Mouse (Mus musculus): ENCODE measurements around the gene Btnl4. TPM values are rescaled to one million over a fixed set of nuclear protein-coding genes. Genes with fewer than 3 reads are reported as not detected.

Gene Btnl4
- polyA plus RNA-seq (2021; fragmentation: Nextera tagmentation) = not detected in 2 replicates
- long read RNA-seq, experiment 1 = 0 reads
- long read RNA-seq, experiment 2 = 0 reads

GRCm38 (mm10) chr17:34477238-34478013 is at the start of gene Btnl4:
Gene Btnl4 (minus strand): TSS chr17:34477318.

GRCm38 (mm10) chr17:34517252-34517651 is 40.1 kb upstream of the Btnl4 start, which contains the start of gene Btnl6:
Gene Btnl6 (minus strand): TSS chr17:34517352.

Other genes starting within 250 kb of the Btnl4 start
- gene H2-Ob, start 238.4 kb downstream of the Btnl4 start, polyA plus RNA-seq (2021; fragmentation: Nextera tagmentation) = 0.55 and 1.3 TPM in 2 replicates
- gene H2-Ab1, start 219.6 kb downstream of the Btnl4 start, polyA plus RNA-seq (2021; fragmentation: Nextera tagmentation) = 7.2 and 13.6 TPM in 2 replicates
- gene H2-Aa, start 189.5 kb downstream of the Btnl4 start, polyA plus RNA-seq (2021; fragmentation: Nextera tagmentation) = 3.1 and 6.3 TPM in 2 replicates
- 4.5 and 6.5 TPM in 2 replicates for gene H2-Eb1, start 171.5 kb downstream of the Btnl4 start, polyA plus RNA-seq (2021; fragmentation: Nextera tagmentation)
- not detected in 2 replicates for gene H2-Eb2, start 151.7 kb downstream of the Btnl4 start, polyA plus RNA-seq (2021; fragmentation: Nextera tagmentation)
- not detected in 2 replicates for gene Btnl2, start 122.5 kb downstream of the Btnl4 start, polyA plus RNA-seq (2021; fragmentation: Nextera tagmentation)
- not detected in 2 replicates for gene Btnl1, start 100.2 kb downstream of the Btnl4 start, polyA plus RNA-seq (2021; fragmentation: Nextera tagmentation)
- gene BC051142, start 78.5 kb downstream of the Btnl4 start, polyA plus RNA-seq (2021; fragmentation: Nextera tagmentation) = 0.48 and 0.95 TPM in 2 replicates
- not detected in 2 replicates for gene Btnl6, start 40.0 kb upstream of the Btnl4 start, polyA plus RNA-seq (2021; fragmentation: Nextera tagmentation)
- 0.38 and 2.3 TPM in 2 replicates for gene Notch4, start 87.0 kb upstream of the Btnl4 start, polyA plus RNA-seq (2021; fragmentation: Nextera tagmentation)
- gene Gpsm3, start 112.5 kb upstream of the Btnl4 start, polyA plus RNA-seq (2021; fragmentation: Nextera tagmentation) = 0.33 and 1.7 TPM in 2 replicates
- gene Pbx2, start 113.9 kb upstream of the Btnl4 start, polyA plus RNA-seq (2021; fragmentation: Nextera tagmentation) = 1.8 and 4.5 TPM in 2 replicates
- 0.64 and 0.85 TPM in 2 replicates for gene Ager, start 120.5 kb upstream of the Btnl4 start, polyA plus RNA-seq (2021; fragmentation: Nextera tagmentation)
- gene Rnf5, start 126.4 kb upstream of the Btnl4 start, polyA plus RNA-seq (2021; fragmentation: Nextera tagmentation) = 171 and 196 TPM in 2 replicates
- 68.0 and 88.2 TPM in 2 replicates for gene Agpat1, start 126.9 kb upstream of the Btnl4 start, polyA plus RNA-seq (2021; fragmentation: Nextera tagmentation)
- 4.0 and 4.1 TPM in 2 replicates for gene Egfl8, start 138.7 kb upstream of the Btnl4 start, polyA plus RNA-seq (2021; fragmentation: Nextera tagmentation)
- 6.5 and 13.9 TPM in 2 replicates for gene Ppt2, start 151.2 kb upstream of the Btnl4 start, polyA plus RNA-seq (2021; fragmentation: Nextera tagmentation)
- gene Prrt1, start 152.2 kb upstream of the Btnl4 start, polyA plus RNA-seq (2021; fragmentation: Nextera tagmentation) = 12.4 and 24.5 TPM in 2 replicates
- 15.4 and 17.0 TPM in 2 replicates for gene Fkbpl, start 167.4 kb upstream of the Btnl4 start, polyA plus RNA-seq (2021; fragmentation: Nextera tagmentation)
- 25.6 and 45.1 TPM in 2 replicates for gene Atf6b, start 169.8 kb upstream of the Btnl4 start, polyA plus RNA-seq (2021; fragmentation: Nextera tagmentation)
- 0.04 and 0.10 TPM in 2 replicates for gene Tnxb, start 193.2 kb upstream of the Btnl4 start, polyA plus RNA-seq (2021; fragmentation: Nextera tagmentation)